11 mouse cellular contexts compared by ENCODE assay signal in genomic region chr9:54112726-54113125, GRCm38 (mm10). TPM values are rescaled to one million over a fixed set of nuclear protein-coding genes. Genes with fewer than 3 reads are reported as not detected.
DNase-seq lines count a peak whose midpoint lies in the region; ATAC-seq and TF ChIP-seq lines count a peak whose summit lies in the region.
"Had no signal": no experiment of that assay in that cellular context is flagged by ENCODE, and none has a peak within 500 bp of the region (broad histone marks: within the 10 kb centered on the region; RNA-seq: fewer than 3 reads in every experiment).

No protein-coding gene starts in this region.

- H3K4me1 ChIP-seq in heart, postnatal 0 days (ENCODE audit: control insufficient read depth, insufficient read depth): no peaks in the 10 kb centered on the region
- H3K4me1 ChIP-seq in liver, adult 2 months (ENCODE audit: control insufficient read depth, insufficient read depth, low read length): no peaks in the 10 kb centered on the region
- no peaks in the 10 kb centered on the region for H3K4me1 ChIP-seq in liver, embryonic 11.5 days (replicated peaks; ENCODE audit: control insufficient read depth, insufficient read depth, low read length)
- H3K4me1 ChIP-seq: midbrain, embryonic 13.5 days had no signal

- peaks cover 6% of the 10 kb centered on the region for H3K9me3 ChIP-seq in heart, postnatal 0 days (replicated peaks; ENCODE audit: control insufficient read depth, low read length)
- H3K9me3 ChIP-seq in liver, embryonic 11.5 days (ENCODE audit: control insufficient read depth, low read length): no peaks in the 10 kb centered on the region

- H3K27me3 ChIP-seq in heart, postnatal 0 days (ENCODE audit: control insufficient read depth, insufficient read depth, low read length): no peaks in the 10 kb centered on the region
- H3K27me3 ChIP-seq in liver, adult 2 months (ENCODE audit: control insufficient read depth, insufficient read depth, low read length): no peaks in the 10 kb centered on the region
- H3K27me3 ChIP-seq in liver, embryonic 11.5 days (replicated peaks; ENCODE audit: control insufficient read depth, insufficient read depth, low read length): no peaks in the 10 kb centered on the region

- H3K36me3 ChIP-seq in heart, postnatal 0 days (replicated peaks; ENCODE audit: control insufficient read depth, insufficient read depth, low read length): no peaks in the 10 kb centered on the region
- H3K36me3 ChIP-seq in liver, adult 2 months (ENCODE audit: control insufficient read depth, insufficient read depth, low read length): no peaks in the 10 kb centered on the region
- H3K36me3 ChIP-seq in liver, embryonic 11.5 days (ENCODE audit: control insufficient read depth, insufficient read depth, low read length): no peaks in the 10 kb centered on the region
- H3K36me3 ChIP-seq: midbrain, embryonic 13.5 days had no signal

- H3K4me3 ChIP-seq in heart, postnatal 0 days (ENCODE audit: low read depth, low read length): no peak overlapping the region
- H3K4me3 ChIP-seq in liver, adult 2 months (ENCODE audit: insufficient read depth, low read depth, low read length): no peak overlapping the region
- H3K4me3 ChIP-seq in liver, embryonic 11.5 days (ENCODE audit: low read depth, low read length): no peak overlapping the region
- H3K4me3 ChIP-seq: midbrain, embryonic 13.5 days had no signal

- peak; percentile 67 for TF ChIP-seq CTCF in heart, postnatal 0 days (IDR thresholded peaks at IDR 0.05; ENCODE audit: low read depth)
- TF ChIP-seq CTCF in liver, adult 2 months (IDR thresholded peaks at IDR 0.05; ENCODE audit: low read depth, low read length): no peak

- H3K79me2 ChIP-seq in liver, adult 2 months (ENCODE audit: control insufficient read depth, insufficient read depth, low read length): no peaks in the 10 kb centered on the region

- ATAC-seq in heart, postnatal 0 days (ENCODE audit: insufficient read depth, low read depth): no peak
- no peak for ATAC-seq in liver, embryonic 11.5 days (replicated peaks; ENCODE audit: low FRiP score)
- ATAC-seq: forebrain, embryonic 16.5 days; midbrain, embryonic 13.5 days had no signal

- peak; percentile 6 for DNase-seq in heart, postnatal 0 days (ENCODE audit: low spot score)
- no peak for DNase-seq in heart, postnatal 4 days
- peak; percentile 28 for DNase-seq in liver, adult 2 months (ENCODE audit: extremely low read depth, low read depth, low spot score)
- no peak for DNase-seq in liver, embryonic 11.5 days (ENCODE audit: low spot score)
- peak; percentile 10 for DNase-seq in Muller cell, postnatal 12 days (ENCODE audit: inconsistent ontology term)
- DNase-seq in layer of hippocampus, postnatal 10 days (ENCODE audit: low spot score in 2 of 2): peak; percentile 29 to 37
- DNase-seq in heart, adult 8-10 months (ENCODE audit: low spot score): no peak
- DNase-seq in adrenal gland, adult 2 months: no peak
- DNase-seq: thymus, postnatal 4 days had no signal

- H3K9ac ChIP-seq in heart, postnatal 0 days (replicated peaks; ENCODE audit: low read depth, low read length): no peak overlapping the region
- H3K9ac ChIP-seq in liver, adult 2 months (ENCODE audit: low read depth, low read length): no peak overlapping the region
- no peak overlapping the region for H3K9ac ChIP-seq in liver, embryonic 11.5 days (ENCODE audit: low read depth, low read length)
- H3K9ac ChIP-seq: midbrain, embryonic 13.5 days had no signal

- no peak overlapping the region for H3K4me2 ChIP-seq in heart, postnatal 0 days (ENCODE audit: low read depth, low read length)
- H3K4me2 ChIP-seq in liver, embryonic 11.5 days: no peak overlapping the region
- H3K4me2 ChIP-seq: midbrain, embryonic 13.5 days had no signal

- TF ChIP-seq POLR2A in liver, adult 2 months (IDR thresholded peaks at IDR 0.05; ENCODE audit: extremely low read depth, insufficient read depth, low read length): no peak

- no peak overlapping the region for H3K27ac ChIP-seq in heart, postnatal 0 days (ENCODE audit: low read depth)
- H3K27ac ChIP-seq in liver, adult 2 months (replicated peaks; ENCODE audit: insufficient read depth, low read depth, low read length): no peak overlapping the region
- H3K27ac ChIP-seq in liver, embryonic 11.5 days (ENCODE audit: low read depth, low read length): no peak overlapping the region
- H3K27ac ChIP-seq: midbrain, embryonic 13.5 days had no signal

- TF ChIP-seq EP300 in heart, postnatal 0 days (IDR thresholded peaks at IDR 0.05; ENCODE audit: low read depth): no peak

RNA-seq across cellular contexts. Expression of gene Tnfaip8l3, which starts 44.5 kb away (rescaled TPM):
- total RNA-seq in heart, postnatal 0 days (2014; rRNA removed; ENCODE audit: low replicate concordance): 0.19 and 0.27 TPM in 2 replicates
- 0.33 and 0.90 TPM in 2 replicates for polyA plus RNA-seq in heart, postnatal 0 days (2015; fragmentation: Nextera tagmentation; extraction: Ambion mirVana)
- under 1 TPM; 0.36 to 0.47 TPM for total RNA-seq in heart, postnatal 4 days (2021)
- 0.74 and 1.4 TPM in 2 replicates for total RNA-seq in liver, adult 2 months (2014; rRNA removed)
- 0.20 TPM in 2 replicates for polyA plus RNA-seq in liver, adult 2 months (2012; rRNA removed)
- polyA plus RNA-seq in liver, embryonic 11.5 days (2014; fragmentation: Nextera tagmentation; extraction: Ambion mirVana): 0.27 TPM in 1 of 2 replicates, not detected in the other
- 10 to 100 TPM; 18.8 to 19.1 TPM for total RNA-seq in layer of hippocampus, postnatal 10 days (2021)
- total RNA-seq in heart, adult 8-10 months (2022): under 1 TPM; 0.13 to 0.28 (median 0.21) TPM
- 1 to 10 TPM in 1 of 2 experiments, under 1 TPM in 1; 0.09 to 1.0 TPM for total RNA-seq in adrenal gland, adult 2 months (2021)
- 0.04 and 0.06 TPM in 2 replicates for polyA plus RNA-seq in adrenal gland, adult 2 months (2012; rRNA removed)

Comparison
In these comparisons a context has a peak if more than half of its experiments do, and no peak if none do; other contexts are left out.
1. DNase-seq: peak in heart, postnatal 0 days (single experiment), liver, adult 2 months (single experiment), Muller cell, postnatal 12 days (single experiment) and layer of hippocampus, postnatal 10 days (2 of 2); none in heart, postnatal 4 days (single experiment), liver, embryonic 11.5 days (single experiment), heart, adult 8-10 months (single experiment) and adrenal gland, adult 2 months (single experiment).